Mouse (Mus musculus) adipocyte (in vitro differentiated cells): ENCODE data around the gene Taf1b.

Experiments
- DNase-seq: peaks from one replicate; pipeline ENCODE4 v3.0.0-alpha.2; 2016; ENCODE audit warnings: low spot score

Taf1b gene

GRCm38 (mm10) chr12:24552531-24552930 lies 54.4 kb downstream of the Taf1b start:
- no peak for DNase-seq

DNA sequence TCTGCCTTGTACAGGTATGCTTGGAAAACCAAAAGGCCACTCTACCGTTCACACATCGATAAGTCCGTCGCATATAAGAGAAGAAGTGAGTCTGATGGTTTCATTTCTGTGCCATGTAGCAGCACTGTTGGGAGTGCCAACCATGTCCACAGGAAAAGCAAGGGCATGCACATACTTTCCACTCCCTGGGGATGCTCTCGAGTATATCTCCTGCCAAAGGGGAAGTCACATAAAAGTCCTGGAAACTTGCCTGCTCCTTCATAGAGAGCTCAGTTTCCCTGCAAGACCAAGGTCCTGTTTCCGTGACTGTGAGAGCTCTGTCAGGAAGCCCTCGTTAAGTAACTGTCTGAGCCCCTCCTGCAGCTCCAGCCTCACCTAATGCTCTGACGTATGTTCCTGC lies 57.8 kb downstream of the Taf1b start:
- DNase-seq, result peak; percentile 60

- no peak for DNase-seq
Observed at GRCm38 (mm10) chr12:24563395-24563960, 65.3 kb downstream of the Taf1b start.

DNA sequence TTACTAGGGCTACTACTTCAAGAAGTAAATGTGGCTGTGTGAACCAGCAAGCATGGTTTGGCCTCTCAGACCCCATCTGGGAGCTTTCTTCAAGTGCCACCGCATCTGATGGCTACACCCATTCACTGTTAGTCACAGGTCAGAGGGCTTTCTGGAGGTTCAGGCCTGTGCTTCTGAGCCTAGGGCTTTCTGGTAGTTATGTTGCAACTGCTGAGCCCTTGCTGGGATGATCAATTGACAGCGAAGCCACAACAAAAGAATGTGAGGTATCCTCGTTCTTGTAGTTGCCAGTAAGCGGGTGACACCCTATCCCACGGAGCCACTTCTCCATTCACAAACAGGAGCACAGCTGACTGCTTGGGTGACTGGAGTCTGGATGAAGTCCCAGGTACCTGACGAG lies 67.2 kb downstream of the Taf1b start:
- no peak for DNase-seq

DNA sequence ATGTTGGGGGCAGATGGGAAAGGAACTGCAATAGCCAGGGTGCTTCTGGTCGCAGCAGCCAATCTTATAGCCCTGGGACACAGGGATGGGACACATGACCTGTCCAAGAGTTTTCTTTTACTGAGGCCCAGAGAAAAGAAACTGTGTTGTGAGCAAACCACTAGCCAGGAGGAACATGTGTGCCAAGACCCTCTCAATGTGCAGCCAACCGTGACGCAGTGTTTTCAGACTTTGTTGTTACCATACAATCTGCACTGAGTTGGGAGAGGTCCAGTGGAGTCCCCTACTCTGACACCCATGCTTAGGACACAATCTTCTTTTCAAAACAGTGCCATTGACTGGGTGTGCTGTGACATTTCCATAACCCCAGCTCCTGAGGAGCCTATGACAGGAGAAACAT lies 69.4 kb downstream of the Taf1b start:
- DNase-seq, result no peak

- peak; percentile 92 for DNase-seq
Observed at GRCm38 (mm10) chr12:24571523-24572392, 73.6 kb downstream of the Taf1b start, which contains the start of gene Grhl1. Grhl1 (plus strand) TSS chr12:24572283.

GRCm38 (mm10) chr12:24572421-24573274 lies 74.5 kb downstream of the Taf1b start:
- peak; percentile 53 for DNase-seq

DNA sequence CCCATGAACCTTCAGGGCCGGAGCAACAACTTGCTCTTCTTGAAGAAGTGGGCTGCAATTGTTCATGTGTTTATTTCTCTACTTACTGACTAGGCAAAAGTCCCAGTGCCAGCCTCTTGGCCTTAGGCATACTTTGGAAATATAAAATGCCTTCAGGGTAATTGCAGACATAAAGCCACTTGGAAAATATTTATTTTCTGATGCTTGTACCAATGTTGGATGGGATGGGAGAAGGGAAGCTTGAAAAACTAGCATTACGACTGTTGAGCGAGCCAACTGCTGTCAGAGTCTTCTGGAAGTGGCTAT lies 75.1 kb downstream of the Taf1b start:
- DNase-seq, result peak; percentile 77

DNA sequence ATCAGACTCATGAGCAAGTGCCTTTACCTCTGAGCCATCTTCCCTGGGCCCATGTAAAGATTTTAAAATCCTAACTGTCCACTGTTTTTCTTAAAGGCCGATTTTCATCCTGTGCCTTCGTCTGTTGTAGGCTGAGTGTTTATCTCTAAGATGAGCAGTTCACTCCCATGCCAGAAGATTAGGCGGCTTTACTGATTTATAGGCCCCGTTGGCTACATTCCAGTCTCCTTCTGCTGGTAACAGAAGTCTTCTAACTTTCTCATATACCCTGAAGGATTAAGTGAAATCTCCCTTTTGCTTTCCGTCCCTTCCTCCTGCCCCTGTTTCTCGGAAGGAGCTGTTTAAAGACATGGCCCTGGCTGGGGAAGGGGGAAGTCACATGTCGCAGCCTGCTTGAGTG lies 76.7 kb downstream of the Taf1b start:
- DNase-seq, result peak; percentile 36

DNA sequence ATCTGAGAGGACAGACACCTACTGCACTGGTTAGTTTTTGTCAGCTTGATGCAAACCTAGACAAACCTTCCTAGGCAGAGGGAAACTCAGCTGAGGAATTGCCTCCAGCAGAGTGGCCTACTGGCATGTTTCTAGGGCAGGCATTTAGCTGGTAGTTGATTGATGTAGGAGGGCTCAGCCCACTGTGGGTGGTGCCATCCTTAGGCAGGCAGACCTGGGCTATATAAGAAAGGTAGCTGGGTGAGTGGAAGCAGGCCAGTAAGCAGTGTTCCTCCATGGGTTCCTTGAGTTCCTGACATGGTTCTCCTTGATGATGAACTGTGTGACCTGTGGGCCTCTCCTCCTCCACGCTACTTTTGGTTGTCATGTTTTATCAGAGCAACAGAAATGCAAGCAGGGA lies 82.3 kb downstream of the Taf1b start:
- DNase-seq, result no peak

DNA sequence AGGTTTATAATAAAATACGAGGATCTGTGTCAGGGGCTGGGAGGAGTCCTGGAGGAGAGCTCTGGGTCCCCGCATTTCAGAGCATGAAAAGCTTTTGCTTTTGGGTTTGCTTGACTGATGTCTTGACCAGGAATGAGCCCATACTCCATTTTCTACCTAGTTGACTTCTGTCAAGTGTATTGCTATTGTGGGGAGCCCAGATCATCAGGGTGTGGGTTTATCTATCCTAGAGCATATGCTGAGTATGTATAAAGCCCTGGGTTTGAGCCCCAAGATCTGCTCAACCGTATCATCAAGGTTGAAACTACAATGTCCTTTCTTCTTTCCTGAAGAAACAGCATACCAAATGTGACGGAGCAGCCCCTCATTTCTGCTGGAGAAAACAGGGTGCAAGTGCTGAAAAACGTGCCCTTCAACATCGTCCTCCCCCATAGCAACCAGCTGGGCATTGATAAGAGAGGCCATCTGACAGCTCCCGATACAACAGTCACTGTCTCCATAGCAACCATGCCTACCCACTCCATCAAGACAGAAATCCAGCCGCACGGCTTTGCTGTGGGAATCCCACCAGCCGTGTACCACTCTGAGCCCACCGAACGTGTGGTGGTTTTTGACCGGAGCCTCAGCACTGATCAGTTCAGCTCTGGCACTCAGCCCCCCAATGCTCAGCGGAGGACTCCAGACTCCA lies 83.0 kb downstream of the Taf1b start:
- no peak for DNase-seq

DNA sequence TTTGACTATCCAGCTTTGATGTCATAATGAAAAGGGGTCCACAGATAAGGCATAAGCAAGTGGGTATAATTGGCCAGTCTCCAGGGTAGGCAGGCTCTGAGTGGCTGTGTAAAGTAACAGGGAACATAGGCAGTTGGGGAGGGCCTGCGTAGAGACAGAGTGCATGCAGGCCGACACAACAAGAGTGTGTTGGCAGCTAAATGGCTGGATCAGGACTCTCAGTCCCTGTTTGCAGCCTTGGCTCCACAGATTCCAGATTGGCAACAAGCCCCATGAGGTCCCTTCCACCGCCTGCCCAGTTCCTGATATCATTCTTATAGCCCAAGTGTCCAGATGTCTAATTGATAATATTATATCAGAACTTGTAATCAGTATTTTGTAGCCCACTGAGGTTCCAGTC lies 85.5 kb downstream of the Taf1b start:
- no peak for DNase-seq

GRCm38 (mm10) chr12:24584835-24585234 lies 86.7 kb downstream of the Taf1b start:
- no peak for DNase-seq

GRCm38 (mm10) chr12:24586193-24586592 lies 88.0 kb downstream of the Taf1b start:
- DNase-seq, result no peak

DNA sequence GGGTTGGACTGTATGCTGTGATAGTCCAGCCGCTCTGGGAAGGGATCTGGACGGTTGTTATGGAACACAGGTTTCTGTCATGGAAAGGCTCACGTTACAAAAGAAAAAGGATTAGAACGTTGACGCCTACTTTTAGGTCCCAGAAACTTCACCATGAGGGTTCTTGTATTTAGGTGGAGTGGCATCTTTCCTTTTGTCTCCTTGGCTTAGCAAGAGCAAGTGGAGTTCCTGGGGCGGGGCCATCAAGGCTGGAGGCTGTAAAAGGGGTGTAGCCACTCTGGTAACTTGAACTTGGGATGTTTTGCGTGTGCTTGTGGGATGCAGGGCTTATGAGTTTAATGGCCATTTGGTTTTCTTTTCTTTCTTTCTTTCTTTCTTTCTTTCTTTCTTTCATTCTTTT lies 92.2 kb downstream of the Taf1b start:
- DNase-seq, result no peak

DNA sequence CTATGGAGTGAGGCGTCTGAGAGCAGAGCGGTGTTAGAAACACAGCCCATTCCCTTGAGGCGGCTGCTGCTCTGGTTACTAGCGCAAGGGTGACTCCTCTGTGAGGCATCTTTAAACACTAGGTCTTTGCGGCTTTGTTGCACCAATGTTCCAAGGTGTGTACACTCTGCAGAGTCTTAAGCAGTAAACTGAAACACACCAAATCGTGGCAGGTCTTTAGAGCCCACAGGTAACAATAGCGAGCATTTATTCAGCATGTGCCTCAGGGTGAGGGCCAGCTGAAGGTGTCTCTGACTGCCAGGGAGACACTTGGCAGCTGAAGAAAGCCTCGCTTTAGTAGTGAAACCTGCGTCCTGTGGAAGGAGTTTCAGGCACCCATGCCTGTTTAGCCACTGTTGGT lies 93.9 kb downstream of the Taf1b start:
- peak; percentile 39 for DNase-seq

- peak; percentile 91 for DNase-seq
Observed at GRCm38 (mm10) chr12:24592956-24593672, 95.0 kb downstream of the Taf1b start.

DNA sequence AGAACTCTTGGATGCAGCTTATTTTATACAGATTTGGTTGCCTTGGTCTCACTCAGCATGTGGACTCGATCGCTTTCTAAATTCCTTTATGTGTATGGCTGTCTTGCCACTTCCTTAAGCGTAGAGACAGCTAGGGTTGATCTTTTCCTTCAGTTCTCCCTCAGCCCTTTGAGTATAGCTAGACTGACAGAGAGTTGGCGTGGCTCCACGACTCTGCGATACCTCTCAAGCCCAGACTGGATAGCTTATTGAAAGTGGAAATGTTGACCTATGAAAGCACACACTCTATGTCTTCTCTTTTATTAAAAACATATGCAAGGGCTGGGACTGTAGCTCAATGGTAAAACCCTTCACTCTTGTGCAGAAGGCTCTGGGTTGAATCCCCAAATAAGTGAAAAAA lies 99.2 kb downstream of the Taf1b start:
- no peak for DNase-seq

DNA sequence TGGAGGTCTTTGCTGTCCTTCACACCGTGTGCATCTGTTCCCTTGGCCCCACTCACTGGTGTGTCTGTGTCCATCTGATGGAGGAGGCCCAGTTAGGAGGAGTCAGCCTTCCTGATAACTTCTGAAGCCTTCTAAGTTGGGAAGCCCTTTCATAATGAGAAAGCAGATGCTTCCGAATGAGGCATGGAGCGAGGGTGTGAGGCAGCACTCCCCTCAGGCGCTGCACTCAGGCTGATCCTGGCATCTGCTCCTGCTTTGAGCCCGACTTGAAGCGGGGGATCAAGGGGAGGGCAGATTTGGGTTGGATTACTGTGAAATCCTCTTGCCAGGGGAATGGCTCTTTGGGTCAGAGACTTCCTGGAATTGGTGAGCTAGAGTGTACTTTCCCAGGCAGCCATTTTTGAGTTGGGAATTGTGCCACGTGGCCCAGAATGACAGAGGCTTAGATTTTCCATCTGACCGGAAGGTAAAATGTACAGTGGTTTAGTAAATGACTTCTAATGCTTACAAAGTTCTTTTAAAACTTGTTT lies 101.3 kb downstream of the Taf1b start:
- DNase-seq, result peak; percentile 68

DNA sequence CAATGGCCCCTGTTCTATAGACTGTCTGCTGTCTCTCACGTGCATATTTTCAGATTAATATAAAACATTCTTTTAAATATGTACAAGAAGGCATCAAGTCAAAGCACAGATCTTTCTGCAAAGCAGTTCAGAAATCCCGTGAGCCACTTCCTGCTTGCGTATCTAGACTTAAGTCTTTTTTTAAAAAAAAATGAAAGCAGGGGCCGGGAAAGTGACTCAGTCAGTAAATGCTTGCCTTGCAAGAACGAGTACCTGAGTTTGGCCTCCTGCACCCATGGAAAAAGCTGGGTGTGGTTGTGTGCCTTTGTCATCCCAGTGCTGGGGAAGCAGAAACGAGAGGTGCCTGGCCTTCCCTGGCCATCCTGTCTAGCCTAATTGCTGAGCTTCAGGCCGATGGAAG lies 101.9 kb downstream of the Taf1b start:
- no peak for DNase-seq

GRCm38 (mm10) chr12:24600806-24601205 lies 102.6 kb downstream of the Taf1b start:
- DNase-seq, result peak; percentile 87
